Mouse (Mus musculus) ES-Bruce4 (cell line): ENCODE results near the gene Ppm1l.

Experiments used
- CTCF ChIP-seq: IDR thresholded peaks from one replicate; pipeline ENCODE4 v1.8.1; 2011; ENCODE audit warnings: low read depth, low read length
- EP300 ChIP-seq: IDR thresholded peaks from 2 replicates; pipeline ENCODE4 v1.6.1; 2011; ENCODE audit warnings: low read depth, low read length; ENCODE audit not compliant: insufficient read depth
- POLR2A ChIP-seq: IDR thresholded peaks from one replicate; pipeline ENCODE4 v1.8.1; 2011; ENCODE audit warnings: low read length; ENCODE audit not compliant: insufficient read depth

GRCm38 (mm10) chr3:69283085-69283847 is 33.4 kb upstream of the Ppm1l start:
- TF ChIP-seq EP300: no peak
- TF ChIP-seq POLR2A: no peak
- no peak for TF ChIP-seq CTCF
